Mouse (Mus musculus) heart, postnatal 25 days (tissue): ENCODE results near the gene Gm42791. TPM values are rescaled to one million over a fixed set of nuclear protein-coding genes. Genes with fewer than 3 reads are reported as not detected.
A peak's percentile ranks its signal among the peaks of the same experiment; 100 is the strongest.

Source experiments
- DNase-seq: peaks from one replicate; pipeline ENCODE4 v3.0.0; 2022; ENCODE audit warnings: low spot score
- intact Hi-C: fragments of 180-260 bp; cut with DNase I; formaldehyde crosslinking; loops from one replicate; pipeline ENCODE4 v1.15.1; 2025
- total RNA-seq, 2 experiments: library from RNA; stranded (reverse); gene quantifications; 2 replicates each; pipeline ENCODE4 v1.2.3; 2021

The Gm42791 gene
- total RNA-seq, 2 experiments from 2014 or later, result 5.8 to 6.2 TPM

DNA sequence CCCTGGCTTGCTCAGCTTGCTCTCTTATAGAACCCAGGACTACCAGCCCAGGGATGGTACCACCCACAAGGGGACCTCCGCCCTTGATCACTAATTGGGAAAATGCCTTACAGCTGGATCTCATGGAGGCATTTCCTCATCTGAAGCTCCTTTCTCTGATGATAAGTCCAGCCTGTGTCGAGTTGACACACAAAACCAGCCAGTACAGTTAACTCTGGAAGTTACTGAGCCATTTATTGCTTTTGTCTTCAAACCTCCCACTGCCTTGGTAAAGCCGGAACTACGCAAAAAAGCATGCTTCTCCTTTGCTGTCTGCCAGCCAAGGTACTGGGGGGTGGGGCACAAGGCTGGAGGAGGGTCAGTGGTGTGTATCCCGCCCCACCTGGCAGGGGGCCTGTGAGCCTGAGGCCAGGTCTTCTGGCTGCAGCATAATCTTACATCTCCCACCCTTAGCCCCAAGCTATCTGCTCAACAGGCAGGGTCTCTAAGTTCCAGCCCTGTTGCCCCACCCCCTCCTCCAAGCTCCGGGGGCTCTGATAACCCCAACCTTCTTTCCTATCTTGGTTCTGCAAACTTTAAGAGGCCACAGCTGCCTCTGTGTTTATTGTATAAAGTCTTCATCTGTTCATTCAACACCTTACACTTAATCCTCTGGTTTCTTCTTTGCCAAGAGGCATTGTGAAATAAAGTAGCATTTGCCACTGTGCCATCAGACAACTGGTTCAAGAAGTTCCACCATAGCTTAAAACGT is 59.7 kb downstream of the Gm42791 start:
- DNase-seq, result no peak
- intact Hi-C loops, result no loop called here

DNA sequence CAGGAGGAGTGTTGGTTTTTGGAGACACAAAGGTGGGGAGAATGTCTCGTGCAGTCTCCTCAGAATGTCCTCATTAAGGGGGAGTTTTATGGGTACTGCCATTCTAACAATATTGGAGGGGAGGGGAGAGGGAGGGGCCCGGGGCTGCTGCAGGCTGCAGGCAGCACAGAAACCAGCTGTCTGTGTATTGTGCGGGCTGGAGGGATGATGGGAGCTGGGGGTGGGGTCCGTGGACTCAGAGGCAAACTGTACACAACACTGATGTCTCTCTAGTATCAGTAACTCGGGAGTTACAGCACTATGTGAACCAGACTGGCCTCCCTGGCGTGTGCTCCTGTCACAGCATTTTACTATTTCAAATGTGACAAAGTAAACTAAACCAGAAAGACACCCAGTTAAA is 60.5 kb downstream of the Gm42791 start:
- DNase-seq, result no peak
- intact Hi-C loops, result no loop called here

DNA sequence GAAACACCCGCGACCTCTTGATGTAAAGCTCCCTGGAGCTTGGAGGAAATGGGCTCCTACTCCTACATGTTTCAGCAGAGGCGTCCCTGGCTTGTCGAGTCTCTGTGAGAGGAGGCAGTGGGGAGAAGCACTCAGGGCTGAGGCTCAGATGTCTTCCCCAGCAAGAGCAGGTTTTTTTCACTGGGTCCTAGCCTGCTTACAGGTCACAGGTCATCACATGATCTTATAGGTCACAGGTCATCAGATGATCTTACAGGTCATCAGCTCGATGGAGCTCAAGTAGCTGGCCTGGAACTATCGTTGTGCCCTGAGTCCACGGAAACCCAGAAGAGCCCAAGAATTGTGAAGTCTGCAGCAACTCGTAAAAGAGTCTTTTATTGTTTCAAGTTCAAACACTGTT is 61.2 kb downstream of the Gm42791 start:
- DNase-seq, result no peak
- intact Hi-C loops, result no loop called here

- intact Hi-C loops, result no loop called here
- DNase-seq, result no peak
These were observed 63.6 kb downstream of the Gm42791 start for GRCm38 (mm10) chr5:148931301-148931700.

DNA sequence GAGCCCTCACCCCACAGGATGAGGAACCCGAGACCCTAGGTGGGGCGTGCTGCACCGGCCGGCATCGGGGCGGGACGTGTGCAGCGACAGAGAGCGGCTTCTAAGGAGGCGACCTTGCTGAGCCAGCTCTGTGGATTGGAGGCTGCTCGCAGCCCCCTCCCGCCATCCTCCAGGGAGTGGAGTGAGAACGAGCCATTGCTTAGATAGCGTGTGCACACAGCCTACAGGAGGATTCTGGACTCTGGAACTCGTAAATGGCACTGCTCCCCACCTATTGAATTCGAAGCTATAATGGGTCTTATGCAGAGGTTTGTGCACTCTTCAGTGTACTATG is 65.9 kb downstream of the Gm42791 start, which contains the start of gene Katnal1:
TSS of gene Katnal1 (minus strand) at position 205 of the 334 bp plus-strand sequence.
- DNase-seq, result no peak
- intact Hi-C loops, result loop anchor here (10.0 kb wide), 1 partner anchor 256 kb away; the partner anchor contains the start of genes Hmgb1 and Uspl1

GRCm38 (mm10) chr5:148928382-148929115 is 66.4 kb downstream of the Gm42791 start:
- intact Hi-C loops, result loop anchor here (10.0 kb wide), 1 partner anchor 256 kb away; the partner anchor contains the start of genes Hmgb1 and Uspl1
- DNase-seq, result peak; percentile 88

- DNase-seq, result no peak
- intact Hi-C loops, result loop anchor here (10.0 kb wide), 1 partner anchor 257 kb away; the partner anchor contains the start of genes Hmgb1 and Uspl1
These were observed 67.2 kb downstream of the Gm42791 start for GRCm38 (mm10) chr5:148927717-148928223.

- intact Hi-C loops, result loop anchor here (10.0 kb wide), 1 partner anchor 260 kb away; the partner anchor contains the start of genes Hmgb1 and Uspl1
These were observed 70.4 kb downstream of the Gm42791 start for GRCm38 (mm10) chr5:148924586-148924985.

GRCm38 (mm10) chr5:148924051-148924450 is 70.9 kb downstream of the Gm42791 start:
- intact Hi-C loops, result loop anchor here (10.0 kb wide), 1 partner anchor 261 kb away; the partner anchor contains the start of genes Hmgb1 and Uspl1

More at GRCm38 (mm10) chr5:148924586-148924985, 70.4 kb downstream of the Gm42791 start:
- no peak for DNase-seq

GRCm38 (mm10) chr5:148923408-148923807 is 71.5 kb downstream of the Gm42791 start:
- no peak for DNase-seq
- intact Hi-C loops, result loop anchor here (10.0 kb wide), 1 partner anchor 261 kb away; the partner anchor contains the start of genes Hmgb1 and Uspl1

More at GRCm38 (mm10) chr5:148924051-148924450, 70.9 kb downstream of the Gm42791 start:
- DNase-seq, result no peak

DNA sequence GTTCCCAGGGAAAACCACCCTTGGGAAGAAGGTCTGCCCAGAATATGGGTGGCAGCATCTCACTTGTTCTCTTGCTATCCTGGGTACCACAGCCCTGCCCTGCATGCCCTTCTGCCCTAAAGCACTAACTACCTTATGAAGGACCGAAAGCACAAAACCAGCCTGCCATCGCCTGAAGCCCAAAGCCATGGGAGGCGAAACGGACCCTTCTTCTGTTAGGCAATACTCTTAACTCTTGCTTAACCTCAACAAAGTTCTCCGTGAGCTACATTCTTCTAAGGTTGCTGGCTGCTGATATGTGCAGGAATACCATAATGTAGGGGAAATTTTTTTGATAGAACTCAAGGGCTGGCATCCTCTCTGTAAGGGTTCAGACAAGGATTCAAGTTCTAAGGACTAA is 72.2 kb downstream of the Gm42791 start:
- no peak for DNase-seq
- intact Hi-C loops, result loop anchor here (10.0 kb wide), 1 partner anchor 262 kb away; the partner anchor contains the start of genes Hmgb1 and Uspl1

DNA sequence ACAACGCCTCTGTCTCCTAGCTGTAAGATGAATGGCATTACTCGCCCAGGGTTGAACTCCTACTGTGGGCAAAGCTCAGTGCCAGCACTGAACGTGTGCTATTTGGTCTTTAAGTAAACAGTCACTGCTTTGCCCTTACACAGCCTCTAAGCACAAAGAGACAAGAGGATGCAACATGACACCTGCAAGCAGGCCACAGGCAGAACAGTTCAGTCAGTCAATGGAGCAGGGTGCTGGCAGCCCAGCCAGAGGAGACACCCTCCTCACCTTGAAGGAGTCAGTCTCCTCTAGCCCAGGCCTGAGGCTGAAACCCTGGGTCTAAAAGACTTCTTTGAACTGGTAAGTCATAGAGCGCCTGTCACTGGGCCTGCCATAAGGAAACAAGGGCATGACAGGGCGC is 76.9 kb downstream of the Gm42791 start:
- no peak for DNase-seq
- intact Hi-C loops, result no loop called here

GRCm38 (mm10) chr5:148916775-148917174 is 78.2 kb downstream of the Gm42791 start:
- no peak for DNase-seq
- intact Hi-C loops, result no loop called here

DNA sequence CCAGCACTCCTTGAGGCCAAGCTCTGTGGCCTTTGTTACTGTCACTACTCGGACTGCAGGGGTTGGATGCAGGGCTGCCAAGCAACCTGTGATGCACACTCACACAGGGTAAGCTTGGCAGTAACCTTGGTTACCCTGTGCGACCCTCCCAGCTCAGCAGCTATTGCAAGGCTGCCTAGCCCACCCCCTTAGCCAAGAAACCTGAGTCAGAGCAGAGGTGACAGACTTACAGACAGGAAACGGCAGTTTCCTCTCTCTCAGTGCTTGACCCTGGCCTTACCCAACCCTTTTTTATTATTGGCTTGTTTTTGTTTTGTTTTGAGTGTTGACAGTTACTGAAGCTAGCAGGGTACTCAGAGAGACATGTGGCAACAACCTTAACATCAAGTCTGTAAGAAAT is 82.7 kb downstream of the Gm42791 start:
- intact Hi-C loops, result loop anchor here (5.0 kb wide), 1 partner anchor 140 kb away; no protein-coding TSS in a partner anchor
- no peak for DNase-seq

DNA sequence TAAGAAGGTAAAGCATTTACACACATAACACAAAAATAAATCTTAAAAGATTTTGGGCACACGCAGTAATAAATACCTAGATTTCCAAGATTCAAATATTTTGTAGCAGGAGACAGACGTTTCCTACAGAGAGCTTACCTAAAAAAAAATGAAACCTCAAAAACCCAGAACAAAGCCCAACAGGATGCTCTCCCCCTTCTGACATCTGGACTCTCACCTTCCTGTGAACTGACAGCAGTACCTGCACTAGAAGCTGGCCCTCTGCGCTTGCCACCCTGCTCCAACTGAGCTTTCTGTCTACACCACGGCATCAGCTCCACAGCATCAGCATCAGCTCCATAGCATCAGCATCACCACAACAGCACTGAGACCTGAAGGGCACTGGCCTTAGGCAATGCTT is 84.9 kb downstream of the Gm42791 start:
- DNase-seq, result no peak
- intact Hi-C loops, result loop anchor here (5.0 kb wide), 1 partner anchor 142 kb away; no protein-coding TSS in a partner anchor

GRCm38 (mm10) chr5:148909402-148909801 is 85.5 kb downstream of the Gm42791 start:
- intact Hi-C loops, result no loop called here
- no peak for DNase-seq

GRCm38 (mm10) chr5:148909057-148909395 is 85.9 kb downstream of the Gm42791 start:
- intact Hi-C loops, result no loop called here
- no peak for DNase-seq

DNA sequence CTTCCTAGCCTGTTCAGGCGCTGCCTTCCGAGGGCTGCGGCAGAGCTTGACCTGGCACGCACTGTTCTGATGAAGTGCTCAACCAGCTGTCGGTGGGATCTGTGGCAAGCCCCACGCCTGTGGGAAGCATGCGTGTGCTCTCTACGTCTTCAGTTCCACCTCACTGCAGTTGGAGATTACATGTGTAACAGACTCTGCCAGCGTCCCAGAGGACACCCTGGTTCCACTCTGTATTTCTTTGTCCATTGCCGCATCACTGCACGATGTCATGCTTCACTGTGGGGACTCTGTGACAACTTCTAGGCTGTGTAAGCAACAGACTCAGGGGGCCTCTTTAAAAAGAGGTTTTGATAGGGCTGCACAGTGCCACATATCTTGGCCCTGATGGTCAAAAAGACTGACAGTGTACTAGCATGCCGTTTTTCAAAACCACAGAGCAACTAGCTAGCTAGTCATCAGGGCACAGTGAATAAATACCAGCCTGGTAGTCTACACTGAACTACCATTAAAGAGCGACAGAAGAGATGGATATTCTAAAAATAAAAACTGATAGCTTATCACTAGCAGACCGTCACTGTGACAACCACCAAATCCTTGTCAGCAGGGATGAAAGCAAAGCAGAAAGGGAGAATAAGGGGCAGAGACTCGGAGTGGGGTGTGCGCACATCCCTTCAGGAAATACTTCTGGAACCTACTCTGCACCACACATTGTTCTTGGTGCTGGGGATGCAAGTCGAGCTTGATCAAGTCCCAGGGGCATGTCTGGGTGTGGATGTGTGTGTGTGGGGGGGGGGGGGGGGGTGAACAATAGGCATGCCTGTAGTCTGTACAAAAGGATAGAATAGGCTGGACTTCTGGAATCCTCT is 86.5 kb downstream of the Gm42791 start:
- intact Hi-C loops, result no loop called here
- DNase-seq, result no peak

DNA sequence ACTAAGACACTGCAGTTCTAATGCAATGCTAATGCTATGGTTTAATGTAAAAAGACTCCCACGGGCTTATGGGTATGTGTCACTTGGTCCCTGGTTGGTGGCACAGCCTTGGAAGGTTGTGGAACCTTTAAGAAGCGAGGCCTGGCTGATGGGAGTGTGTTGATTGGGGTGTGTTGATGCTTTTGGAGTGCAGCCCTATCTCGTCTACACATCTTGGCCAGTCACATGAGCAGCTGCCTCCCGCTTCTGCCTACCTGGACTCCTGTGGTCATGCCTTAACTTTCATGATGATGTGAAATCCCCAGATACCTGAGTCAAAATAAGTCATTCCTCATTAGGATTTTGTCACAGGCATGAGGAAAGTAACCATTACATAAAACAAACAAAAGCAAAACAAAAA is 88.6 kb downstream of the Gm42791 start:
- intact Hi-C loops, result no loop called here
- no peak for DNase-seq
